Mouse (Mus musculus) ES-E14 (cell line): ENCODE data around the gene Kxd1.

Experiments used
- CHD2 ChIP-seq: IDR thresholded peaks from 2 replicates; pipeline ENCODE4 v1.6.1; 2014; ENCODE audit warnings: mild to moderate bottlenecking, low read depth, low read length, inconsistent platforms
- MAFK ChIP-seq: IDR thresholded peaks from 2 replicates; pipeline ENCODE4 v1.6.1; 2014; ENCODE audit warnings: mild to moderate bottlenecking, low read depth, low read length, inconsistent platforms; ENCODE audit not compliant: insufficient read depth
- ZC3H11A ChIP-seq: IDR thresholded peaks from 2 replicates; pipeline ENCODE4 v1.6.1; 2012; ENCODE audit warnings: low read depth, mild to moderate bottlenecking, inconsistent platforms, low read length, borderline replicate concordance
- ZNF384 ChIP-seq: IDR thresholded peaks from 2 replicates; pipeline ENCODE4 v1.6.1; 2012; ENCODE audit warnings: low read depth, low read length, inconsistent platforms

GRCm38 (mm10) chr8:70570990-70571389 lies 43.2 kb upstream of the Kxd1 start:
- TF ChIP-seq ZC3H11A (no peak), CHD2 (no peak), MAFK (no peak), ZNF384 (no peak)
